Mouse (Mus musculus): Measurements from ENCODE around the gene Ahnak2. TPM values are rescaled to one million over a fixed set of nuclear protein-coding genes. Genes with fewer than 3 reads are reported as not detected.

Gene Ahnak2
- polyA plus RNA-seq, 1 experiment from 2014 or later, result 3.7 TPM

DNA sequence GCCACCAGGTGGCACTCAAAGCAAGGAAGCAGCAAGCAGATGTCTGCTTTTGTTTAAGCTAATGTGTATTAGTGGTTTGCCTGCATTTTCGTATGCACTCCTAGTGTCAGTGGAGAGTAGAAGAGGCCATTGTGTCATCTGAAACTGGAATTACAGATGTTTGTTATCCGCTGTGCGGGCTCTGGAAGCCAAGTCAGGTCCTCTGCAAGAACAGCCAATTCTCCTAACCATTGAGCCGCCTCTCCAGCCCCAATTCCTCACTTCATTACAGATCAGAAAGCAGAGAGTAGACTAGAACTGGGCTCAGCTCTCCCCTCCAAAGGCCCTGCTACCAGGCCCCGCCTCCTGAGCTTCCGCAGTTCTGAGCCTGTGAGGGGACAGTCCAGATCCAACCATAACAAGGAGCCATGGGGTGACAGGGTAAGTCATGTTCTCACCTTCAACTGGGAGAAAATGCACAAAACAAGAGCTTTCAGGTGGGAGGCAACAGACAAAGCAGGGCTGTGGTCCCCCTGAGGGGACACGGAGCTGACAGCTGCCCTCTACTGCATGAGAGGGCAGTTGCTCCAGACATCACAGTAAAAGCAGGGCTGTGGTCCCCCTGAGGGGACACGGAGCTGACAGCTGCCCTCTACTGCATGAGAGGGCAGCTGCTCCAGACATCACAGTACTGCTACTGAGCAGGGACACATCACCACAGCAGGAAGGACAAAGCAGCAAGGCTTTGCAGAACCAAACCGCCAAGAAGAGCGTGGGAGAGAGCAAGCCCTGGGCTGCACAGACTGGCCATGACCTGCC lies 55.5 kb downstream of the Ahnak2 start:
- peaks cover 8% of the 10 kb centered on the region for H3K4me1 ChIP-seq (ENCODE audit: control insufficient read depth, insufficient read depth, low read depth, low read length)
- ATAC-seq, result peak; percentile 46
- no peak overlapping the region for H3K4me3 ChIP-seq (ENCODE audit: low read length)
- H3K4me2 ChIP-seq (ENCODE audit: low read length), result no peak overlapping the region
- H3K9ac ChIP-seq (ENCODE audit: low read depth, low read length), result peak overlapping the region; percentile 20
- 17% methylated on average over 10 of the region's 10 CpGs for WGBS
- H3K9me3 ChIP-seq (ENCODE audit: control insufficient read depth, low read length), result no peaks in the 10 kb centered on the region
- H3K27me3 ChIP-seq (replicated peaks; ENCODE audit: control insufficient read depth, insufficient read depth, low read length), result no peaks in the 10 kb centered on the region
- H3K36me3 ChIP-seq (ENCODE audit: control insufficient read depth, insufficient read depth, low read length), result peaks cover 8% of the 10 kb centered on the region; the same call in 1 of the 2 replicates
- H3K27ac ChIP-seq (ENCODE audit: low read depth, low read length), result peak overlapping the region; percentile 77

DNA sequence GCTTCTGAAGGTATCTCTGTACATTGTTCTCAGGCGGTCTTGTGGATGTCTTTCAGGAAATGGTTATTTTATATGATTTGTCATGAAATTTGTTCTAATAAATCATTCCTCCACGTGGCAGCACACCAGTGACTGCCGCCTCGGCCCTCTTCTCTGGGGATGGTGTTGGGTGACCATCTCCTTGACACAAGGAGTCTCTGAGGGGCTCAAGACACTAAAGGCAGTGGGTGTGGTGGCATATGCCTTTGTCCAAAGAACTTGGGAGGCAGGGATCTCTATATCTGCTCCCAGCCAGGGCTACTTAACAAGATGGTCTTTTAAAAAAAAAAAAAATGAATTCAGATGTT lies 56.0 kb downstream of the Ahnak2 start:
- H3K4me1 ChIP-seq (ENCODE audit: control insufficient read depth, insufficient read depth, low read depth, low read length), result peaks cover 8% of the 10 kb centered on the region
- H3K4me3 ChIP-seq (ENCODE audit: low read length), result no peak overlapping the region
- no peaks in the 10 kb centered on the region for H3K9me3 ChIP-seq (ENCODE audit: control insufficient read depth, low read length)
- 68% methylated on average over 4 of the region's 4 CpGs for WGBS
- peak; percentile 7; the same call in 1 of the 2 replicates for ATAC-seq
- H3K4me2 ChIP-seq (ENCODE audit: low read length), result no peak overlapping the region
- H3K27me3 ChIP-seq (replicated peaks; ENCODE audit: control insufficient read depth, insufficient read depth, low read length), result no peaks in the 10 kb centered on the region
- H3K9ac ChIP-seq (ENCODE audit: low read depth, low read length), result no peak overlapping the region
- 0 out of 2 replicates have a peak overlapping the region, but pooled peaks have one; percentile 10 for H3K27ac ChIP-seq (ENCODE audit: low read depth, low read length)
- H3K36me3 ChIP-seq (ENCODE audit: control insufficient read depth, insufficient read depth, low read length), result peaks cover 8% of the 10 kb centered on the region; the same call in 1 of the 2 replicates

DNA sequence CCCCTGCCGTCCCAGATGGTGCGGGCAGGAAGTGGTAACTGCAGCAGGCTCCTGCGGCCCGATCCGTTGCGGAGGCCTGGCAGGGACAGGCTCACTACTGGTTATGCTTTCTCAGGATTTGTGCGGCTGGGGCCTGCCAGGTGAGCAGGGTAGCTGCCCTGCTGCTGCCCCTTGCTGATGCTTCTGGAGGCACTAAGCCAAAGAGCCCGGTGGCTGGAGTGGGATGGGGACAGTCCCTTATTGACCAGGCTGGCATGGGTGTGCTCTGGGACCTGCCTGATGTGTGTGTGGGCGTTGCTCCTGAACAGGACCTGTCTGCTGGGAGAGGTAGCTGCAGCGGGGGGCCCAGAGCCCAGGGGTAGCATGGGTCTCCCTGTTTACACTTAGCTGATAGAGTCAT lies 56.7 kb downstream of the Ahnak2 start:
- Histone ChIP-seq H3K27me3 (replicated peaks; ENCODE audit: control insufficient read depth, insufficient read depth, low read length) (no peaks in the 10 kb centered on the region), H3K36me3 (ENCODE audit: control insufficient read depth, insufficient read depth, low read length) (peaks cover 11% of the 10 kb centered on the region; the same call in 1 of the 2 replicates), H3K4me2 (ENCODE audit: low read length) (no peak overlapping the region), H3K4me3 (ENCODE audit: low read length) (no peak overlapping the region), H3K9me3 (ENCODE audit: control insufficient read depth, low read length) (no peaks in the 10 kb centered on the region), H3K27ac (ENCODE audit: low read depth, low read length) (no peak overlapping the region), H3K9ac (ENCODE audit: low read depth, low read length) (no peak overlapping the region), H3K4me1 (ENCODE audit: control insufficient read depth, insufficient read depth, low read depth, low read length) (peaks cover 8% of the 10 kb centered on the region)
- 89% methylated on average over 10 of the region's 10 CpGs for WGBS
- no peak for ATAC-seq

- no peak overlapping the region for H3K4me3 ChIP-seq (ENCODE audit: low read length)
- no peaks in the 10 kb centered on the region for H3K27me3 ChIP-seq (replicated peaks; ENCODE audit: control insufficient read depth, insufficient read depth, low read length)
- H3K27ac ChIP-seq (ENCODE audit: low read depth, low read length), result no peak overlapping the region
- H3K9me3 ChIP-seq (ENCODE audit: control insufficient read depth, low read length), result no peaks in the 10 kb centered on the region
- peaks cover 14% of the 10 kb centered on the region for H3K36me3 ChIP-seq (ENCODE audit: control insufficient read depth, insufficient read depth, low read length)
- no peak for ATAC-seq
- WGBS, result 70% methylated on average over 10 of the region's 10 CpGs
- peaks cover 8% of the 10 kb centered on the region for H3K4me1 ChIP-seq (ENCODE audit: control insufficient read depth, insufficient read depth, low read depth, low read length)
- no peak overlapping the region for H3K9ac ChIP-seq (ENCODE audit: low read depth, low read length)
- H3K4me2 ChIP-seq (ENCODE audit: low read length), result no peak overlapping the region
Measured at GRCm38 (mm10) chr12:112744891-112745580, 57.4 kb downstream of the Ahnak2 start.

DNA sequence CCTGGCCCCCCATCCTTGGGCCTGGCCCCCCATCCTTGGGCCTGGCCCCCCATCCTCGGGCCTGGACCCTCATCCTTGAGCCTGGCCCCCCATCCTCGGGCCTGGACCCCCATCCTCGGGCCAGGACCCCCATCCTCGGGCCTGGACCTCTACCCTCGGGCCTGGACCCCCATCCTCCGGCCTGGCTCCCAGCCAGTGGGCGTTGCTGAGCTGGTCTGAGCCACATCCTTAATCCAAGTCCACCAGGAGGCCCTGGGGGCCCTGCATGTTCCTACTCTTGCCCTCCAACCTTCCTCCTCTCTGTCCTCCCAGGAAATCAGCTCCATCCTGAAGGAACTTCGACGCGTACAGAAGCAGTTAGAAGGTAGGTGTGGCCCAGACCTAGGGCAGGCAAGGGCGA lies 58.2 kb downstream of the Ahnak2 start:
- no peak overlapping the region for H3K27ac ChIP-seq (ENCODE audit: low read depth, low read length)
- H3K4me2 ChIP-seq (ENCODE audit: low read length), result no peak overlapping the region
- no peak for ATAC-seq
- 81% methylated on average over 10 of the region's 11 CpGs for WGBS
- H3K4me1 ChIP-seq (ENCODE audit: control insufficient read depth, insufficient read depth, low read depth, low read length), result peaks cover 8% of the 10 kb centered on the region
- no peak overlapping the region for H3K4me3 ChIP-seq (ENCODE audit: low read length)
- H3K9ac ChIP-seq (ENCODE audit: low read depth, low read length), result peak overlapping the region; percentile 20; the same call in 1 of the 2 replicates
- H3K9me3 ChIP-seq (ENCODE audit: control insufficient read depth, low read length), result no peaks in the 10 kb centered on the region
- H3K36me3 ChIP-seq (ENCODE audit: control insufficient read depth, insufficient read depth, low read length), result peaks cover 21% of the 10 kb centered on the region
- no peaks in the 10 kb centered on the region for H3K27me3 ChIP-seq (replicated peaks; ENCODE audit: control insufficient read depth, insufficient read depth, low read length)

GRCm38 (mm10) chr12:112743168-112743975 lies 59.1 kb downstream of the Ahnak2 start:
- peaks cover 30% of the 10 kb centered on the region for H3K36me3 ChIP-seq (ENCODE audit: control insufficient read depth, insufficient read depth, low read length)
- no peaks in the 10 kb centered on the region for H3K27me3 ChIP-seq (replicated peaks; ENCODE audit: control insufficient read depth, insufficient read depth, low read length)
- ATAC-seq, result peak; percentile 62
- peak overlapping the region; percentile 26; the same call in 1 of the 2 replicates for H3K27ac ChIP-seq (ENCODE audit: low read depth, low read length)
- H3K9me3 ChIP-seq (ENCODE audit: control insufficient read depth, low read length), result no peaks in the 10 kb centered on the region
- peak overlapping the region; percentile 20; the same call in 1 of the 2 replicates for H3K9ac ChIP-seq (ENCODE audit: low read depth, low read length)
- H3K4me2 ChIP-seq (ENCODE audit: low read length), result no peak overlapping the region
- peaks cover 12% of the 10 kb centered on the region for H3K4me1 ChIP-seq (ENCODE audit: control insufficient read depth, insufficient read depth, low read depth, low read length)
- 58% methylated on average over 25 of the region's 25 CpGs for WGBS
- no peak overlapping the region for H3K4me3 ChIP-seq (ENCODE audit: low read length)

GRCm38 (mm10) chr12:112742768-112743167 lies 59.7 kb downstream of the Ahnak2 start:
- Histone ChIP-seq H3K4me3 (ENCODE audit: low read length) (no peak overlapping the region), H3K27ac (ENCODE audit: low read depth, low read length) (peak overlapping the region; percentile 26; the same call in 1 of the 2 replicates), H3K4me1 (ENCODE audit: control insufficient read depth, insufficient read depth, low read depth, low read length) (peaks cover 12% of the 10 kb centered on the region), H3K9me3 (ENCODE audit: control insufficient read depth, low read length) (no peaks in the 10 kb centered on the region), H3K27me3 (replicated peaks; ENCODE audit: control insufficient read depth, insufficient read depth, low read length) (no peaks in the 10 kb centered on the region), H3K36me3 (ENCODE audit: control insufficient read depth, insufficient read depth, low read length) (peaks cover 35% of the 10 kb centered on the region), H3K9ac (ENCODE audit: low read depth, low read length) (no peak overlapping the region), H3K4me2 (ENCODE audit: low read length) (no peak overlapping the region)
- ATAC-seq, result 0 out of 2 replicates have a peak, but pooled peaks have one; percentile 2
- WGBS, result 62% methylated on average over 6 of the region's 6 CpGs

DNA sequence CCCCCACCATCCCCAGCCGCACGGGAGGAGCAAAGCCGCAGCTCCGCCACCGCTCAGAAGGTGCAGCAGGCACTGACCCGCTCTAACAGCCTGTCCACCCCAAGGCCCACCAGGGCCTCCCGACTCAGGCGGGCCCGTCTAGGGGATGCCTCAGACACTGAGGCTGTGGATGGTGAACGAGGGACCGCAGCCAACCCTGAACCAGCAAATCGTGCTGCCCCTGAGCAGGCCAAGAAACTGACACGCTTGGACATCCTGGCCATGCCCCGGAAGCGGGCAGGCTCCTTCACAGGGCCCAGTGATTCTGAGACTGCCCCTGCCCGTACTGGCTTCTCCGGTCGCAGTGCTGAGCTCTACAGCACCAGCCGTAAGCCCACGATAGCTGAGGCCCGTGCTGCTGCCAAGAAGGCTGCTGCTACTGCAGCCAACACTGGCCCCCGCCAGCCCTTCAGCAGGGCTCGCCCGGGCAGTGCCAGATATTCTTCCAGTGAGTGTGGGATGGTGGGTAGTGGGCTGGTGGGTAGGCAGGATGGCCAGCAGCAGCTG lies 63.4 kb downstream of the Ahnak2 start:
- 86% methylated on average over 24 of the region's 24 CpGs for WGBS
- no peak for ATAC-seq
- Histone ChIP-seq H3K4me1 (ENCODE audit: control insufficient read depth, insufficient read depth, low read depth, low read length) (peaks cover 4% of the 10 kb centered on the region; the same call in 1 of the 2 replicates), H3K27me3 (replicated peaks; ENCODE audit: control insufficient read depth, insufficient read depth, low read length) (no peaks in the 10 kb centered on the region), H3K9ac (ENCODE audit: low read depth, low read length) (no peak overlapping the region), H3K27ac (ENCODE audit: low read depth, low read length) (no peak overlapping the region), H3K4me2 (ENCODE audit: low read length) (no peak overlapping the region), H3K9me3 (ENCODE audit: control insufficient read depth, low read length) (no peaks in the 10 kb centered on the region), H3K36me3 (ENCODE audit: control insufficient read depth, insufficient read depth, low read length) (peaks cover 44% of the 10 kb centered on the region), H3K4me3 (ENCODE audit: low read length) (no peak overlapping the region)

Data from hindbrain, embryonic 16.5 days (tissue).